Mouse (Mus musculus) spleen, adult 2 months (tissue): ENCODE data around the gene Siah2. TPM values are rescaled to one million over a fixed set of nuclear protein-coding genes. Genes with fewer than 3 reads are reported as not detected.

Experiments
- DNase-seq, 2 experiments: peaks; one replicate each; pipeline versions ENCODE4 v3.0.0 to v3.0.0-alpha.2; 2012 to 2021; ENCODE audit warnings: low spot score in 2 of 2, low read depth in 1 of 2
- H3K27ac ChIP-seq: fragments of 200-500 bp; 2 replicates; pipeline ENCODE4 v1.5.1; 2012; ENCODE audit warnings: low read length, inconsistent platforms; ENCODE audit not compliant: insufficient read depth
- H3K27me3 ChIP-seq: fragments of 200-500 bp; 2 replicates; pipeline ENCODE4 v1.6.1; 2012; ENCODE audit warnings: mild to moderate bottlenecking, moderate library complexity, low read length, inconsistent platforms; ENCODE audit not compliant: control insufficient read depth, insufficient read depth
- H3K36me3 ChIP-seq: fragments of 200-500 bp; 2 replicates; pipeline ENCODE4 v1.6.1; 2012; ENCODE audit warnings: mild to moderate bottlenecking, low read length, inconsistent platforms; ENCODE audit not compliant: control insufficient read depth, insufficient read depth
- H3K4me1 ChIP-seq: fragments of 200-500 bp; 2 replicates; pipeline ENCODE4 v1.6.1; 2011; ENCODE audit warnings: inconsistent platforms; ENCODE audit not compliant: control insufficient read depth, insufficient read depth, insufficient read length
- H3K4me3 ChIP-seq: fragments of 200-500 bp; 2 replicates; pipeline ENCODE4 v1.5.1; 2011; ENCODE audit warnings: mild to moderate bottlenecking, inconsistent platforms; ENCODE audit not compliant: insufficient read depth, insufficient read length; ENCODE audit errors: extremely low read depth
- CTCF ChIP-seq: fragments of 200-500 bp; IDR thresholded peaks from 2 replicates; pipeline ENCODE4 v1.5.1; 2011; ENCODE audit warnings: mild to moderate bottlenecking, inconsistent platforms; ENCODE audit not compliant: insufficient read depth, insufficient read length, insufficient replicate concordance; ENCODE audit errors: extremely low read depth
- POLR2A ChIP-seq: fragments of 200-500 bp; IDR thresholded peaks from 2 replicates; pipeline ENCODE4 v1.6.1; 2011; ENCODE audit warnings: low read depth, low read length, inconsistent platforms
- WGBS: fragments of 180-500 bp; shearing (Covaris S2); methylation state at CpG from one replicate; pipeline ENCODE4 v1.1.7; 2018; 5-methylcytosine and 5-hydroxymethylcytosine counted together
- polyA plus RNA-seq: library from polyadenylated mRNA; depleted of rRNA; stranded (reverse); fragments of >200 nt; gene quantifications from 2 replicates; pipeline ENCODE4 v1.2.3, GENCODE M21; 2012; rRNA removed

The Siah2 gene
- 14.6 and 19.4 TPM in 2 replicates for polyA plus RNA-seq

DNA sequence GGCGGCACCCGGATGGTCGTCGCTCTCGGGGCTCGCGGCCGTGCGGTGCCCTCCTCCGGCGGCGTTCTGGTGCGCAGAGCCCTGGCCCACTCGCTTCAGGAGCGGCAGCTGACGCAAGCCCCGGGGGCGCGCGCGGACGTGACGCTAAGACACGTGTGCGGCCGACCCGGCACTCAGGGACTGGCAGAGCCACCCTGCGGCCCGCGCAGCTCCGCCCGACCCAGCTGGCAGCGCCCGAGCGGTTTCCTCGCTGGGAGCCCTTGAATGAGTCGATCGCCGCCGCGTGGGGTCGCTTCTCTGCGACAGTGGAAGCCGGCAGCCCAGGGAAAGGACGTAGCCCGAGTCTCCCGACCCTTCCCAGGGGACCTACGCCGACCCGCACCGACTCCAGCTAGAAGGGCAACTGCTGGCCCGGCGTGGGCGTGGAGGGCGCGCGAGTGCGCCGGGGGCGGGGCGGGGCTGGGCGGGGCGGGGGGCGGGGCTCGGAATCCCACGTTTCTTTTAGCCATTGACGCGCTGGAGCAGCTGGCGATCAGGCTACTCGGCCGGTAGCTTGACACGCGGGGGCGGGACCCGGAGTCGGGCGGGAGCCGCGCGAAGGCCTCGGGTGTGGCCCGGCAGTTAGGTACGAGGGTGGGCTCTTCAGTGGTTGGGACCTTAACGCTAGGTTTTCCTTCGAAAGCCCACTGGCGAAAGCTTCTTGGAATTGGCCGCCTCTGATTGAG, at the start of gene Siah2:
TSS of gene Siah2 (minus strand) at position 404 of the 725 bp plus-strand sequence.
- H3K4me1 ChIP-seq = peaks cover 3% of the 10 kb centered on the region; the same call in 1 of the 2 replicates
- WGBS = 1% methylated on average over 80 of the region's 87 CpGs
- H3K27me3 ChIP-seq = no peaks in the 10 kb centered on the region
- H3K4me3 ChIP-seq = peak within 1 kb of the TSS; percentile 98
- peak within 1 kb of the TSS; percentile 99 for H3K27ac ChIP-seq
- TF ChIP-seq CTCF (no peak), POLR2A (peak; percentile 84)
- peak; percentile 85 to 90 for DNase-seq
- no peaks in the 10 kb centered on the region; the same call in 1 of the 2 replicates for H3K36me3 ChIP-seq

DNA sequence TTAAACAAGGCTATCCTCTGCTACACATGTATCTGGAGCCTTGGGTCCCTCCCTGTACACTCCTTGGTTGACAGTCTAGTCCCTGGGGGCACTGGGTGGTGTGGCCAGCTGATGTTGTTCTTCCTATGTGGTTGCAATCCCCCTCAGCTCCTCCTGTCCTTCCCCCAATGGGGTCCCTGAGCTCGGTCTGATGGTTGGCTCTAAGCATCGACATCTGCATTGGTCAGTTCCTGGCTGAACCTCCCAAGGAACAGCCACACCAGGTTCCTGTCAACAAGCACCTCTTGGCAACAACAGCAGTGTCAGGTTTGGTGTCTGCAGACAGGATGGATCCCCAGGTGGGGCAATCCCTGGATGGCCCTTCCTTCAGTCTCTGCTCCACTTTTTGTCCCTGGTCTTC, 47.3 kb upstream of the Siah2 start:
- TF ChIP-seq POLR2A (no peak), CTCF (no peak)
- Histone ChIP-seq H3K36me3 (no peaks in the 10 kb centered on the region), H3K27ac (no peak overlapping the region), H3K27me3 (no peaks in the 10 kb centered on the region), H3K4me1 (no peaks in the 10 kb centered on the region), H3K4me3 (no peak overlapping the region)
- no peak for DNase-seq
- WGBS = 43% methylated on average over 2 of the region's 2 CpGs

DNA sequence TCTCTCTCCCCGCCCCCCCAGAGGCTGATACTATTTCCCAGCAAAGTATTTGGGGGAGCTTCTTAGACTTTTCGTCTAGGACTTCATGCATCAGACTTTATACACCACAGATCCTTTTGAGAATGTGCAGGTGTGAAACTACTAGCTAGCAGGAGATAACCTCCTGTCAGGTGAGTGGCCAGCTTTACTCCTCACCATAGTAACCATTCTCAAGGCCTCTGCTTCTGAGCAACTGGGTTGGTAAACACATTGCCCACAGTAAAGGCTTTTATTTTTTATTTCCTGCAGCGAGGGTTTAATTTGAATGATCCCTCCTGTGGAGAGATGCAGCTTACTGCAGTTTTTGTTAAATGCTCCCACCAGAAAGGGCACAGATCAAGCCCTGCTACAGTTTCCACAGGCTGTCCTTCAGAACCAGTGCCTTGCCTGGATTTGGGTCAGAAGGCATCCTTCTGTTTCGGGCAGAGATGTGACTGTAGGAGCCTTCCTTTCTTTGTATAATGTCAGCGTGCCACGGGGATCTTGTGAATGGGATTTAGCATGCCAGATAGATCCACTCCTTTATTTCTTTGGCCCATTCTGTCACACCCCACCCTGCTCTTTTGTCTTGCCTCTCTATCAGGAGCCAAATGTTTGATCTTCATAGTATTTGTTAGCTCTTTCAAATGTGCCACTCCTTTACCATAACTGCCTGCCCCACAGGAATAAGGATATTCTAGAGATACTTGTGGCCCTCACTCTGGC, 46.3 kb upstream of the Siah2 start:
- H3K4me1 ChIP-seq = no peaks in the 10 kb centered on the region
- WGBS = 81% methylated on average over 6 of the region's 6 CpGs
- no peak for TF ChIP-seq CTCF
- no peak for TF ChIP-seq POLR2A

DNA sequence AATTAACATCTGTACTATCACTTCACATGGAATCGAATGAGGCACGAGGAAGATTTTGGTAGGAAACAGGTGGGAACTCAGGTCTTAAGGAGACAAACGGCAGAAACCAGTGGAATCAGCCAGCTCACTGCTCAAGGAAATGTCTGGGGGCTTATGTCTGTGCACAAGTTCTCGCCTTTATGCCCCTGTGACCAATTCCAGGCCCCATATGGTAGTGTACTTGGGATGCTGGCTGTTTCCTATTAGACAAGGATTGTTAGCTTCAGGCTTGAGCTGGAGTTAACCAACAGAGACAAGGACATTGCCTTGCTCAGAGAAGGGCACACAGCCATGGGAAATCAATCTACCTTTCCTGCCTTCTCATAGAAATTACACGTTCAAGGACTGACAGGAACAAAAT, 39.3 kb upstream of the Siah2 start:
- 88% methylated on average over 5 of the region's 5 CpGs for WGBS
- H3K4me1 ChIP-seq = no peaks in the 10 kb centered on the region
- H3K27me3 ChIP-seq = no peaks in the 10 kb centered on the region
- no peak for DNase-seq
- H3K4me3 ChIP-seq = no peak overlapping the region
- TF ChIP-seq CTCF (no peak), POLR2A (no peak)
- no peak overlapping the region for H3K27ac ChIP-seq
- no peaks in the 10 kb centered on the region for H3K36me3 ChIP-seq

More for the DNA sequence above, 46.3 kb upstream of the Siah2 start:
- H3K4me3 ChIP-seq = no peak overlapping the region
- no peaks in the 10 kb centered on the region for H3K36me3 ChIP-seq
- DNase-seq = no peak
- no peak overlapping the region for H3K27ac ChIP-seq
- no peaks in the 10 kb centered on the region for H3K27me3 ChIP-seq

DNA sequence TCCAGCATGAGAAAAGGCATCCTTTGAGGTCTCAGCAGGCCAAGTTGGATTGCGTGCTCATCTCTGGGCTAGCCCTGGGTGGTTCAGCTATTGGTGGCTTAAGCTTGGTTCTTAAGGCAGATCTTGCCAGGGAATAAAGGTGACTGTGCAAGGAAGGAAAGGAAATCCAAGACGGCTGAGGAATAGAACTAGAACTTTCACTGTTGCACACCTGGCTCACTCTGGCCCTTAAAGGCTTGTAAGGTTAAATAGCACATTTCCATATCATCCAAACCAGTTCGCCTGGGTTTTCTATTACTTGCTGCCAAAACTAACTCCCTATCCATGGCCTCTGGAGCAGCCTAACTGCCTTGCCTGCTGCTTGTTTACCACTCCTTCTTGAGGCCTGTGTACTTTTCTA, 38.4 kb upstream of the Siah2 start:
- no peak for DNase-seq
- Histone ChIP-seq H3K4me1 (no peaks in the 10 kb centered on the region), H3K27me3 (no peaks in the 10 kb centered on the region), H3K36me3 (no peaks in the 10 kb centered on the region), H3K27ac (no peak overlapping the region), H3K4me3 (no peak overlapping the region)
- 89% methylated on average over 3 of the region's 3 CpGs for WGBS
- TF ChIP-seq CTCF = no peak
- TF ChIP-seq POLR2A = no peak

DNA sequence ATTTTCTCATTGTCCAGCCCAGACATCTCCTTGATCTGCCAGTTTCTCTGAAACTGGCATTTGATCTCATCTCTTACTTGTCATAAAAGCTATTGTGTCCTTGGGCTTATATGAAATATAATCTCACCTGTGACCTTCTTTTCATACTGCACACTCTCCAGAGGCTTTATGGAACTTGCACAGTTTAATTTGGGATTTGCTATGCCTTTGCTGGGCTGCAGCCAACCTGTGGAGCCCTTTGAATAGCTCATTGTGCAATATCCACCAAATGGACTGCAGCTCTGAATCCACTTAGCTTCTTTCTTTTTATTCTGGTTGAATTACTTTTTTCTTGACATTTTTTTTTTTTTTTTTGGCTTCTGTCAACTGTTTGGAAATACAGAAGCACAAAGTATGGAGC, 37.3 kb upstream of the Siah2 start:
- no peak for TF ChIP-seq CTCF
- TF ChIP-seq POLR2A = no peak
- no peaks in the 10 kb centered on the region for H3K27me3 ChIP-seq
- H3K36me3 ChIP-seq = no peaks in the 10 kb centered on the region
- H3K27ac ChIP-seq = no peak overlapping the region
- no peak for DNase-seq
- no peaks in the 10 kb centered on the region for H3K4me1 ChIP-seq
- H3K4me3 ChIP-seq = no peak overlapping the region

DNA sequence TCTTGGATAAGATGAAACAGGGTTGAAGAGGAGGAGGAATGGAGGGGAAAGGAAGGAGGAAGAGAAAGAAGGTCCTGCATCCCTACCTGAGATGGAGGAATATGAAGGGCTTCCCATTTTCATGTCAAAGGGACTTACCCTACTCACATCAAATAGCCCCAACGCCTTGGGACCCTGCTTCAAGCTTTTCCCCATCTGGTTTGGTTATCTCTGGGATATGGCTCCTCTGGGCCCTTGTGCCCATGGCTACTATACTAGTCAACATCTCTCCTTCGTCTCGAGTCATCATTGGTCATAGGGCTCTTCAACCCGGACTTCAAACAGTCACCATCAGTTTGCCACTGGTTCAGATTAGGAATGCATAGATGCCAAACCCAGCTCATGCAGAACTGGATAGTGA, 35.4 kb upstream of the Siah2 start:
- Histone ChIP-seq H3K27ac (no peak overlapping the region), H3K4me3 (no peak overlapping the region), H3K4me1 (no peaks in the 10 kb centered on the region), H3K36me3 (no peaks in the 10 kb centered on the region), H3K27me3 (no peaks in the 10 kb centered on the region)
- no peak for DNase-seq
- TF ChIP-seq POLR2A (no peak), CTCF (no peak)
- 82% methylated on average over 4 of the region's 4 CpGs for WGBS
